Mouse (Mus musculus) liver, embryonic 15.5 days (tissue): ENCODE results near the gene Kars. TPM values are rescaled to one million over a fixed set of nuclear protein-coding genes. Genes with fewer than 3 reads are reported as not detected.

ENCODE experiments used
- ATAC-seq: fragments of 200-750 bp; cut with Nextera tagmentation; 2 replicates; pipeline ENCODE4 v1.8.0; 2017; ENCODE audit warnings: moderate number of reproducible peaks, mild to moderate bottlenecking, moderate library complexity; ENCODE audit not compliant: insufficient read depth
- H3K27ac ChIP-seq: fragments of 300-500 bp; sonication (generic); replicated peaks from 2 replicates; pipeline ENCODE4 v1.5.1; 2015; ENCODE audit warnings: mild to moderate bottlenecking, inconsistent platforms
- H3K27me3 ChIP-seq: fragments of 300-500 bp; sonication (generic); 2 replicates; pipeline ENCODE4 v1.6.1; 2015; ENCODE audit warnings: mild to moderate bottlenecking, inconsistent platforms
- H3K36me3 ChIP-seq: fragments of 300-500 bp; sonication (generic); replicated peaks from 2 replicates; pipeline ENCODE4 v1.6.1; 2015; ENCODE audit warnings: moderate library complexity, mild to moderate bottlenecking, inconsistent platforms
- H3K4me1 ChIP-seq: fragments of 300-500 bp; sonication (generic); replicated peaks from 2 replicates; pipeline ENCODE4 v1.6.1; 2015; ENCODE audit warnings: inconsistent platforms
- H3K4me2 ChIP-seq: fragments of 300-500 bp; sonication (generic); 2 replicates; pipeline ENCODE4 v1.6.1; 2015; ENCODE audit warnings: moderate library complexity, mild to moderate bottlenecking, inconsistent platforms
- H3K4me3 ChIP-seq: fragments of 300-500 bp; sonication (generic); replicated peaks from 2 replicates; pipeline ENCODE4 v1.5.1; 2015; ENCODE audit warnings: mild to moderate bottlenecking, inconsistent platforms
- H3K9ac ChIP-seq: fragments of 300-500 bp; sonication (generic); 2 replicates; pipeline ENCODE4 v1.6.1; 2015; ENCODE audit warnings: moderate library complexity, mild to moderate bottlenecking, inconsistent platforms
- H3K9me3 ChIP-seq: fragments of 300-500 bp; sonication (generic); replicated peaks from 2 replicates; pipeline ENCODE4 v1.6.1; 2016; ENCODE audit warnings: inconsistent platforms
- WGBS: fragments of 180-500 bp; shearing (Covaris S2); methylation state at CpG from one replicate; pipeline ENCODE4 v1.1.7; 2015; ENCODE audit warnings: mixed read lengths; ENCODE audit not compliant: insufficient replicate concordance; 5-methylcytosine and 5-hydroxymethylcytosine counted together
- polyA plus RNA-seq: library from polyadenylated mRNA; unstranded; fragments of >200 nt; fragmentation: Nextera tagmentation; extraction: Ambion mirVana; gene quantifications from 2 replicates; pipeline ENCODE4 v1.2.1, GENCODE M21; 2015

The Kars gene
- polyA plus RNA-seq, 1 experiment from 2014 or later = 78.4 TPM

- Histone ChIP-seq H3K36me3 (peaks cover 29% of the 10 kb centered on the region), H3K9me3 (no peaks in the 10 kb centered on the region), H3K4me1 (peaks cover 19% of the 10 kb centered on the region), H3K9ac (no peak within 1 kb of the TSS), H3K4me2 (no peak within 1 kb of the TSS), H3K27ac (no peak within 1 kb of the TSS), H3K4me3 (no peak within 1 kb of the TSS), H3K27me3 (no peaks in the 10 kb centered on the region)
- no peak for ATAC-seq
- 83% methylated on average over 11 of the region's 11 CpGs for WGBS
These were observed 3.8 kb upstream of the Kars start, which contains the start of gene Gm6793 for GRCm38 (mm10) chr8:112014936-112015335. Gm6793 (minus strand) TSS chr8:112015036.

DNA sequence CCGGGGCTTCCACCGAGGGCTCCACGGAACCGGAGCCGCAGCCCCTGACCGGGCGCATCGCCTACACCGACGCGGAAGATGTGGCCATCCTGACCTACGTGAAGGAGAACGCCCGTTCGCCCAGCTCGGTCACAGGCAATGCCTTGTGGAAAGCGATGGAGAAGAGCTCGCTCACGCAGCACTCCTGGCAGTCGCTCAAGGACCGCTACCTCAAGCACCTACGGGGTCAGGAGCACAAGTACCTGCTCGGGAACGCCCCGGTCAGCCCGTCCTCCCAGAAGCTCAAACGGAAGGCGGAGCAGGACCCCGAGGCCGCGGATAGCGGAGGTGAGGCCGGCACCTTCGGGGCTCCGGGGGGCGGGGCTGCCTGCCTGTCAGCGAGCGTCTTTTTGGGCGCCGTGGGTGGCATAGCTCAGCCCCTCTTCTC lies 706 bp upstream of the Kars start:
- H3K27ac ChIP-seq = peak overlapping the region; percentile 85
- WGBS = under 1% methylated on average over 40 of the region's 40 CpGs

GRCm38 (mm10) chr8:112009558-112009957 lies 1.6 kb downstream of the Kars start:
- Histone ChIP-seq H3K27me3 (no peaks in the 10 kb centered on the region), H3K27ac (no peak overlapping the region), H3K9ac (no peak overlapping the region), H3K36me3 (peaks cover 25% of the 10 kb centered on the region), H3K4me3 (0 out of 2 replicates have a peak overlapping the region, but pooled peaks have one; percentile 94), H3K4me1 (peaks cover 44% of the 10 kb centered on the region), H3K4me2 (peak overlapping the region; percentile 98), H3K9me3 (no peaks in the 10 kb centered on the region)
- no peak for ATAC-seq
- WGBS = 67% methylated on average over 7 of the region's 7 CpGs

More for the DNA sequence above, 706 bp upstream of the Kars start:
- Histone ChIP-seq H3K4me1 (peaks cover 44% of the 10 kb centered on the region), H3K4me2 (peak overlapping the region; percentile 98), H3K36me3 (peaks cover 16% of the 10 kb centered on the region; the same call in 1 of the 2 replicates), H3K9me3 (no peaks in the 10 kb centered on the region), H3K27me3 (no peaks in the 10 kb centered on the region), H3K4me3 (peak overlapping the region; percentile 94), H3K9ac (peak overlapping the region; percentile 84)
- peak; percentile 51 for ATAC-seq

DNA sequence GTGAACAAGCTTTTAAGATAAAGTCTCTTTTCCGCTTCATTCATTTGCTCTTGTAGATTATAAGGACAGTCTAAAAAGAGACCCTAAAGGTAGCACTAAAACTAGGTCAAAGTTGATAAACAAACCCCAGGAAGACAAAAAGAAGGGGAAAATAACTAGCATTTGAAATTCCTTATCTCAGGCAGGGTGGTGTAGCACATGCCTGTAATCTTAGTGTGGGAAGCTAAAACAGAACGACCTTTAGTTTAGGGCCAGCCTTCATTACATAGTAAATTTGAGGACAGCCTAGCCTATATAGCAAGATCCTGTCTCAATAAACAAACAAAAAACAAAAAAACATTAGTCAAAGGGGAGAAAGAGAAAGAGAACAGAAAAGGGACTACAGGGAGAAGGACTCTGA lies 3.5 kb downstream of the Kars start:
- Histone ChIP-seq H3K27me3 (no peaks in the 10 kb centered on the region), H3K36me3 (peaks cover 42% of the 10 kb centered on the region), H3K4me1 (peaks cover 37% of the 10 kb centered on the region), H3K4me3 (no peak overlapping the region), H3K4me2 (0 out of 2 replicates have a peak overlapping the region, but pooled peaks have one; percentile 4), H3K9ac (no peak overlapping the region), H3K27ac (0 out of 2 replicates have a peak overlapping the region, but pooled peaks have one; percentile 9), H3K9me3 (no peaks in the 10 kb centered on the region)
- no peak for ATAC-seq
- WGBS = 34% methylated on average over 2 of the region's 2 CpGs

GRCm38 (mm10) chr8:112005601-112006000 lies 5.5 kb downstream of the Kars start:
- no peaks in the 10 kb centered on the region for H3K9me3 ChIP-seq
- peaks cover 31% of the 10 kb centered on the region for H3K4me1 ChIP-seq
- H3K4me3 ChIP-seq = no peak overlapping the region
- H3K27ac ChIP-seq = no peak overlapping the region
- peaks cover 63% of the 10 kb centered on the region for H3K36me3 ChIP-seq
- no peaks in the 10 kb centered on the region for H3K27me3 ChIP-seq
- WGBS = 75% methylated on average over 6 of the region's 6 CpGs
- ATAC-seq = no peak
- no peak overlapping the region for H3K4me2 ChIP-seq
- H3K9ac ChIP-seq = no peak overlapping the region

DNA sequence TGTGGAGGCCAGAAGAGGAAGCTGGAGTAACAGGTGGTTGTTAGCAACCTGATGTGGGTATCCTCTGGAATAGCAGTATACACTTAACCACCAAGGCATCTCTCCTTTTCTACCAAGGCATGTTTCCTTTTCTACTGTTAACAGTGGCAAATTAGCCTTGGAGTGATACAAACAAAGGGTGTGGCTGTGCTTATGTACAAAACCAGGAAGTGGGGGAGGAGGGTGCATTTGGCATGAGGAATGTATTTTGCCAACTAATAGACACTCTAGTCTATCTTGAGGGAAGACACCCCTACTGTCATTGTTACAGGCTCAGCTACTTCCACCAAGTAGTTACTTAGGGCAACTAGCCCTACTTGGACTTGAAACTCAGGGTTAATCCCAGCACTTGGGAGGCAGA lies 6.4 kb downstream of the Kars start:
- Histone ChIP-seq H3K36me3 (peaks cover 72% of the 10 kb centered on the region), H3K4me3 (no peak overlapping the region), H3K27me3 (no peaks in the 10 kb centered on the region), H3K9ac (no peak overlapping the region), H3K4me1 (peaks cover 22% of the 10 kb centered on the region), H3K4me2 (no peak overlapping the region), H3K27ac (no peak overlapping the region), H3K9me3 (no peaks in the 10 kb centered on the region)
- no peak for ATAC-seq

DNA sequence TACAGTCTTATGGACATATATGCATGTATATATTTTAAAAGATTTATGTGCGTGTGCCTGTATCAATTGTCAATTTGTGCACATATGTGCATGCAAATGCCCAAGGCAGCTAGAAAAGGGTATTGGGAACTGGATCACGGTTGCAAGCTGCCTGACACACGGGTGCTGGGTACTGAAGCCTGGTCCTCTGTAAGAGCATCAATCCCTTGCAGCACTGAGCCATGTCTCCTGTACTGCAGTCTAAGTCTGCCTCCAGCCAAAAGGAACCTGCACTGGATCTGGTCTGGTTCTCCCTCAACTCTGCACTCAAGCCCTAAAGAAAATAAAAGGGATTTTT lies 18.5 kb downstream of the Kars start:
- Histone ChIP-seq H3K27me3 (no peaks in the 10 kb centered on the region), H3K4me3 (peak overlapping the region; percentile 70), H3K36me3 (peaks cover 61% of the 10 kb centered on the region), H3K27ac (no peak overlapping the region), H3K4me1 (peaks cover 14% of the 10 kb centered on the region), H3K4me2 (peak overlapping the region; percentile 85), H3K9ac (no peak overlapping the region), H3K9me3 (no peaks in the 10 kb centered on the region)
- no peak for ATAC-seq
- WGBS = 51% methylated on average over 3 of the region's 3 CpGs

- Histone ChIP-seq H3K27me3 (no peaks in the 10 kb centered on the region), H3K9me3 (no peaks in the 10 kb centered on the region), H3K36me3 (peaks cover 61% of the 10 kb centered on the region), H3K9ac (peak within 1 kb of the TSS; percentile 66), H3K4me1 (peaks cover 14% of the 10 kb centered on the region), H3K4me3 (peak within 1 kb of the TSS; percentile 70), H3K4me2 (peak within 1 kb of the TSS; percentile 85), H3K27ac (peak within 1 kb of the TSS; percentile 39; the same call in 1 of the 2 replicates)
- peak; percentile 91 for ATAC-seq
- 4% methylated on average over 33 of the region's 33 CpGs for WGBS
These were observed 19.0 kb downstream of the Kars start, which contains the start of gene Adat1 for GRCm38 (mm10) chr8:111992013-111992702. Adat1 (minus strand) TSS chr8:111992302.

- no peaks in the 10 kb centered on the region for H3K9me3 ChIP-seq
- no peak overlapping the region for H3K27ac ChIP-seq
- H3K9ac ChIP-seq = peak overlapping the region; percentile 66
- H3K4me1 ChIP-seq = peaks cover 14% of the 10 kb centered on the region
- H3K36me3 ChIP-seq = peaks cover 58% of the 10 kb centered on the region
- 49% methylated on average over 8 of the region's 8 CpGs for WGBS
- H3K4me3 ChIP-seq = peak overlapping the region; percentile 70
- ATAC-seq = no peak
- H3K27me3 ChIP-seq = no peaks in the 10 kb centered on the region
- H3K4me2 ChIP-seq = peak overlapping the region; percentile 85
These were observed 19.8 kb downstream of the Kars start for GRCm38 (mm10) chr8:111991278-111991677.

- WGBS = 10% methylated on average over 7 of the region's 7 CpGs
- no peak overlapping the region for H3K4me2 ChIP-seq
- no peak overlapping the region for H3K27ac ChIP-seq
- no peaks in the 10 kb centered on the region for H3K9me3 ChIP-seq
- peaks cover 54% of the 10 kb centered on the region for H3K36me3 ChIP-seq
- no peaks in the 10 kb centered on the region for H3K27me3 ChIP-seq
- peak; percentile 42 for ATAC-seq
- H3K4me1 ChIP-seq = peaks cover 14% of the 10 kb centered on the region
- H3K9ac ChIP-seq = no peak overlapping the region
- H3K4me3 ChIP-seq = no peak overlapping the region
These were observed 21.2 kb downstream of the Kars start for GRCm38 (mm10) chr8:111989911-111990310.

DNA sequence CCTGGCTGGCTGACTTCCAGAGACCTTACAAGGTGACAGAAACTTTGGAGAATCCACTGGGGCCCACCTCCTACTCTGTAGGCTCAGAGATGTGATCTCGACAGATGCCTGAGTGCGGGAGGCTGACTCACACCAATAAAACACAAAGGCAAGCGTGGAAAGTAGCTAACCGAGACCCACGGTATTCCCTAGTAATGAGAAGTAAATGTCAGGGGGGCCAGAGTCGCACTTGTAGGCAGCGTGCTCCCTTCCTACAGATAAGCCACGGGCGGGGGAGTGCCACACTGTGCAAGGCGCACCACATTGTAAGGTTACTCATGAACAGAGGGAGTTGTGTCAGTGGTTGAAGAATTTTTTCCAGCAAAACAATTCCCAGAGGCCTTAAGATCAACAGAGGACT lies 26.6 kb downstream of the Kars start:
- WGBS = 57% methylated on average over 10 of the region's 10 CpGs
- Histone ChIP-seq H3K4me1 (no peaks in the 10 kb centered on the region), H3K27me3 (no peaks in the 10 kb centered on the region), H3K9ac (no peak overlapping the region), H3K9me3 (no peaks in the 10 kb centered on the region), H3K27ac (no peak overlapping the region), H3K4me2 (no peak overlapping the region), H3K4me3 (no peak overlapping the region), H3K36me3 (peaks cover 47% of the 10 kb centered on the region)
- no peak for ATAC-seq
